Mouse (Mus musculus) ES-Bruce4 (cell line): ENCODE results near the gene Vkorc1l1. TPM values are rescaled to one million over a fixed set of nuclear protein-coding genes. Genes with fewer than 3 reads are reported as not detected.

Experiments
- H3K27ac ChIP-seq: 2 replicates; pipeline ENCODE4 v1.5.1; 2012; ENCODE audit warnings: low read length, inconsistent platforms; ENCODE audit not compliant: insufficient read depth
- H3K27me3 ChIP-seq: 2 replicates; pipeline ENCODE4 v1.6.1; 2012; ENCODE audit warnings: mild to moderate bottlenecking, low read length, inconsistent platforms; ENCODE audit not compliant: control insufficient read depth, poor library complexity, insufficient read depth, severe bottlenecking
- H3K36me3 ChIP-seq: 2 replicates; pipeline ENCODE4 v1.6.1; 2012; ENCODE audit warnings: inconsistent platforms, mild to moderate bottlenecking, low read length, moderate library complexity; ENCODE audit not compliant: control insufficient read depth, poor library complexity, insufficient read depth, severe bottlenecking
- H3K4me1 ChIP-seq: one replicate; pipeline ENCODE4 v1.8.1; 2011; ENCODE audit warnings: low read length; ENCODE audit not compliant: control insufficient read depth, insufficient read depth
- H3K4me3 ChIP-seq: 2 replicates; pipeline ENCODE4 v1.5.1; 2011; ENCODE audit warnings: low read depth, mild to moderate bottlenecking, low read length
- H3K9ac ChIP-seq: 2 replicates; pipeline ENCODE4 v1.6.1; 2012; ENCODE audit warnings: low read depth, mild to moderate bottlenecking, inconsistent platforms; ENCODE audit not compliant: poor library complexity, severe bottlenecking
- H3K9me3 ChIP-seq: replicated peaks from 2 replicates; pipeline ENCODE4 v1.6.1; 2012; ENCODE audit warnings: mild to moderate bottlenecking, low read length, inconsistent platforms; ENCODE audit not compliant: control insufficient read depth, poor library complexity, insufficient read depth, severe bottlenecking
- CTCF ChIP-seq: IDR thresholded peaks from one replicate; pipeline ENCODE4 v1.8.1; 2011; ENCODE audit warnings: low read depth, low read length
- EP300 ChIP-seq: IDR thresholded peaks from 2 replicates; pipeline ENCODE4 v1.6.1; 2011; ENCODE audit warnings: low read depth, low read length; ENCODE audit not compliant: insufficient read depth
- POLR2A ChIP-seq: IDR thresholded peaks from one replicate; pipeline ENCODE4 v1.8.1; 2011; ENCODE audit warnings: low read length; ENCODE audit not compliant: insufficient read depth
- polyA plus RNA-seq: library from polyadenylated mRNA; stranded (reverse); fragments of >200 nt; gene quantifications from 2 replicates; pipeline ENCODE4 v1.2.4, GENCODE M21; 2011; ENCODE audit warnings: low read depth; ENCODE audit not compliant: missing spikeins, insufficient read depth, insufficient read length

Gene Vkorc1l1
- polyA plus RNA-seq, 1 experiment, result 72.6 TPM

DNA sequence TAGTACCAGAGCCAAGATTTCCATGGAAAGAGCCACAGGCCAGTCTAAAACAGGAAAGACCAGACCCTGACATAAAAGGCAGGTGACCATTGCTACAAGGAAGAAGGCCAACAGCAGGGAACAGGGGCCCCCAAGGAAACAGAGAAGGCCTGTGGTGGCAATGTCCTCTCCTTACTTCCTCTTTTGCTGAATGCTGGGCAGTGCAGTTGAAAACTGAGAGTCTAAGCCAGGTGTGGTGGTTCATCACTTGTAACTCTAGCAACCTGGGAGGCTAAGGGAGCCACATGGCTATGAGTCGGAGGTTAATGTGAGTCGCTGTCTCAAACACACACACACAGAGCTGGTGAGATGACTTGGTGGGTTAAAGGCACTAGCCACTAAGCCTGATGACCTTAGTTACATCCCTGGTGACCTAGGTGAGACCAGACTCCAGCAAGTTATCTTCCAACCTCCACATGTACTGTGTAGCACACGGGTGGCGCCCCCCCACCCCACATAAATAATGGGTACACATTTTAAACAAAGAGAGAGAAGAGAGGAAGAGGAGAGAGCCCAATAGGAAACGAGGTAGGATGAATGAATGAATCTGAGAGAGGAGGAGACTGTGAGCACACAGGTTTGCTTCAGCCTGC, 59.7 kb downstream of the Vkorc1l1 start:
- H3K27me3 ChIP-seq, result no peaks in the 10 kb centered on the region
- H3K9me3 ChIP-seq, result no peaks in the 10 kb centered on the region
- no peaks in the 10 kb centered on the region for H3K36me3 ChIP-seq
- H3K27ac ChIP-seq, result no peak overlapping the region
- H3K4me3 ChIP-seq, result peak overlapping the region; percentile 76; the same call in 1 of the 2 replicates
- TF ChIP-seq POLR2A (no peak), CTCF (no peak), EP300 (no peak)
- H3K4me1 ChIP-seq, result peaks cover 13% of the 10 kb centered on the region
- 0 out of 2 replicates have a peak overlapping the region, but pooled peaks have one; percentile 43 for H3K9ac ChIP-seq

DNA sequence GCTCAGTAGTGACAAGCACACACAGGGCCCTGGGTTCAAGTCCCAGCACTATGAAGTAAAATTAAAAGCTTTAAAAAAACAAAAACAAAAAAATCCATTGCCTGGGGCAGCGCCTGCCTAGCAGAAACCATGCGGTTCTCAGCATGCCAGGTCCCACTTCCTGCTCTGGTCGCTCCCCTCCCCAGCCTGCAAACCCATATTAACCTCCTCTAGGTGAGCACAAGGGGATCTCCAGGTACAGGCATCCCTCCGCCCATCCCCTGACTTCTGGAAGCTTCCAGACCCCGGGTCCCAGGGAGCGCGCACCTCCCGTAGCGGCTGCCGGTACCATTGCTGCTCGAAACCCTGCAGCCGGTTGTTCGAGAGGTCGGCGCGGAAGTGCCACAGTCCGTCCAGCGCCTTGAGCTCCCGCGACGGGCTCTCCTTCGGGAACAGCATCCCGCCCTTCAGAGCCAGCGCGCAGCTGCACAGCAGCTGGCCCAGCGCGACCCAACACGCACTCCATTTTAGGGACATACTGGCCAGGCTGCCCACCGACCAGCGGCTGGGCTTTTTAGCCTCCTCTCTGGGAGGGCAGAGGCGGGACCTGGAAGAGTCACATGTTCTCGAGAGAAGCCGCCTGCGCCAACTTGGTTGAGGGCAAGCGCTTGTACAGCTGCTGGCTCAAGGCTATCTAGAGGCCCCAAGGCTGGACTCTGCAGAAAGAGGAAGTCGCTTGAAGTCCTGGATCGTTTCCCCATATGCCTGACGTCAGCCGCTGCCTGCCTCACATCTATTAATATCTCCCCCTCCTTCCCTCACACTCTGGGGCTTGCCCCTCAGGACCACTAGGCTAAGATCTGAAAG, 60.8 kb downstream of the Vkorc1l1 start, which contains the start of gene Gusb:
Gene Gusb (minus strand): TSS at position 749 of the 846 bp plus-strand sequence.
- H3K9me3 ChIP-seq, result no peaks in the 10 kb centered on the region
- H3K36me3 ChIP-seq, result no peaks in the 10 kb centered on the region
- H3K4me3 ChIP-seq, result peak within 1 kb of the TSS; percentile 76
- TF ChIP-seq CTCF, result no peak
- peak; percentile 55 for TF ChIP-seq POLR2A
- H3K27me3 ChIP-seq, result no peaks in the 10 kb centered on the region
- peak within 1 kb of the TSS; percentile 43 for H3K9ac ChIP-seq
- no peak within 1 kb of the TSS for H3K27ac ChIP-seq
- peaks cover 13% of the 10 kb centered on the region for H3K4me1 ChIP-seq

DNA sequence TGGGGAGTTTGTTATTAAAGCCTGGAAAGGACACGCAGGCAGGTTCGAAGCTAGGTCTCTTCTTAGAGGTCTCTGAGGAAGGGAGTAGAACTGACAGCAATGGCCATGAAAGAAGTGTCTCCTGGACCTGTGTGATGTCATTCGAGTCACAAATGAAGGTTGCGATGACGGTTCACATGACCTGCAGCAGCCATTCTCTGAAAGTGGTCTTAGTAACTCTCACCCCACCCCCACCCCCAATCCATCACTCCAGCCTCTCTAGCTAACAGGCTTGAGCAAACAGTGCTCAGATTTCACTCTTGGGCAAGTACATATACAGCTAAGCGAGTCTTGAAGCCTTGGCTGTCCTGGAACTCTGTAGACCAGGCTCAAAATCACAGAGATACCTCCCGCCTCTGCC, 61.5 kb downstream of the Vkorc1l1 start:
- peaks cover 9% of the 10 kb centered on the region for H3K4me1 ChIP-seq
- H3K4me3 ChIP-seq, result no peak overlapping the region
- H3K27ac ChIP-seq, result no peak overlapping the region
- H3K9me3 ChIP-seq, result no peaks in the 10 kb centered on the region
- no peaks in the 10 kb centered on the region for H3K36me3 ChIP-seq
- H3K27me3 ChIP-seq, result no peaks in the 10 kb centered on the region
- TF ChIP-seq EP300, result no peak
- TF ChIP-seq POLR2A, result no peak
- no peak for TF ChIP-seq CTCF
- H3K9ac ChIP-seq, result peak overlapping the region; percentile 43; the same call in 1 of the 2 replicates

DNA sequence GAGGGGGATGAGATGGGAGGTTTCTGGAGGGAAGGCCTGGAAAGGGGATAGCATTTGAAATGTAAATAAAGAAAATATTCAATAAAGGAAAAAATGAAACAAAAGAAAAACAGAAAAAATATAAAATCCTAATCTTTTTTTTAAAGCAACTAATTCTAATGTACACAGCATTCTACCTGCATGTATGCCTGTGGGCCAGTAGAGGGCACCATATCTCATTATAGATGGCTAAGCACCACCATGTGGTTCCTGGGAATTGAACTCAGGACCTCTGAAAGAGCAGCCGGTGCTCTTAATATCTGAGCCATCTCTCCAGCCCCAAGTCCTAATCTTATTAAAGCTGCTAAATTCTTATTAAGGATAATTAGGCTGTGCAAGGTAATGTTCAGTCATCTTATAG, 65.6 kb downstream of the Vkorc1l1 start:
- no peak overlapping the region for H3K4me3 ChIP-seq
- no peak overlapping the region for H3K9ac ChIP-seq
- peaks cover 6% of the 10 kb centered on the region for H3K9me3 ChIP-seq
- no peaks in the 10 kb centered on the region for H3K36me3 ChIP-seq
- TF ChIP-seq CTCF, result peak; percentile 15
- no peak for TF ChIP-seq EP300
- no peak overlapping the region for H3K27ac ChIP-seq
- H3K27me3 ChIP-seq, result no peaks in the 10 kb centered on the region
- peaks cover 6% of the 10 kb centered on the region for H3K4me1 ChIP-seq

DNA sequence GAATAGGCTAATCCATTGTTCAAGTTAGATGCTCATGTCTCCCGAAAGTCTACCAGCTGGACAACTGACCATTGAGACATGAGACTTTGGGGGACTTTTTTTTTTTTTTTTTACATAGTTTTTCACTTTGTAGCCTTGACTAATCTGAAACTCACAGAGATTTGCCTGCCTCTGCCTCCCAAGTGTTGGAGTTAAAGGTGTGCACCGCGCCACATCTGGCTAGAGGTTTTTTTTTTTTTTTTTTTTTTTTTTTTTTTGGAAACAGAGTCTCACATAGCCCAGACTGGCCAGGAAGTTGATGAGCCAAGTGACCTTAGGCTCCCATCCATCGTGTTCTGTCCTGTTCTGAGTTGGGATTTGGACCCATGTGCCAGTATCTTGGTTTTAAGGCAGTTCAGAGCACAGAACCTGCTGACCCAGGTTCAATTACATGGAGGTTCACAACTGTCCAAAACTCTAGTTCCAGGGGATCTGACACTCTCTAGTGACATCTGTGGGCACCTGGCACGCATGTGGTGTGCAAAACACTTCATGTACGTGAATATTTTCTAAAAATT, 66.3 kb downstream of the Vkorc1l1 start:
- Histone ChIP-seq H3K4me1 (peaks cover 3% of the 10 kb centered on the region), H3K9ac (no peak overlapping the region), H3K36me3 (no peaks in the 10 kb centered on the region), H3K27me3 (no peaks in the 10 kb centered on the region), H3K27ac (no peak overlapping the region), H3K9me3 (peaks cover 6% of the 10 kb centered on the region), H3K4me3 (no peak overlapping the region)
- TF ChIP-seq EP300 (no peak), POLR2A (no peak), CTCF (no peak)
